ENCODE assay signal across 8 mouse cellular contexts in the genomic region with DNA sequence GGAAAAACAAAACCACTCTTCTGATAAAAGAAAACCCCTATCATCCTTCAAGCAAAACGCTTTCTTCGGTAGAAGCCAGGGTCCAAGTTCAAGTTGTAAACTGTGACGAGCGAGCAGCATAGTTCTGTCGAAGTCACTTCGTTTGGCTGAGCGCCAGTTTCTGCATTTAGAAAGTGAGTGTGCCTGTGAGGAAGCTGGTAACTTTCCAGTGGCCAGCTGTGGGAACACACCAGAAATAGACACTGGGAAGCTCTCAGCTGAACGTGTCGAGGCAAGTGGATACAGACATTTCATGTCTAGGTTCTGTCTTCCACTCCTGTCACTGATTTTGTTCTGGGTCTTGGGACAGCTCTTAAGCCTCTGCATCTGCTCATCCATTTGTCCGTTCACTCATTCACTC. TPM values are rescaled to one million over a fixed set of nuclear protein-coding genes. Genes with fewer than 3 reads are reported as not detected.
DNase-seq lines count a peak whose midpoint lies in the region; ATAC-seq and TF ChIP-seq lines count a peak whose summit lies in the region.

No protein-coding gene starts in this region.

- no peak for TF ChIP-seq POLR2A in limb, embryonic 14.5 days (IDR thresholded peaks at IDR 0.05; ENCODE audit: borderline replicate concordance, extremely low read depth, insufficient read depth, insufficient read length)

- H3K4me2 ChIP-seq in limb, embryonic 14.5 days (replicated peaks; ENCODE audit: low read depth, low read length, severe bottlenecking) = no peak overlapping the region
- H3K4me2 ChIP-seq in heart, postnatal 0 days (ENCODE audit: low read depth, low read length) = peak overlapping the region; percentile 49

- TF ChIP-seq EP300 in heart, postnatal 0 days (IDR thresholded peaks at IDR 0.05; ENCODE audit: low read depth) = peak; percentile 58

- peak; percentile 85 for DNase-seq in limb, embryonic 14.5 days (ENCODE audit: low spot score)
- DNase-seq in limb, embryonic 10.5 days (ENCODE audit: low spot score) = no peak
- peak; percentile 49 for DNase-seq in fat pad, adult 2 months (ENCODE audit: extremely low read depth, low read depth, low spot score)
- DNase-seq in heart, postnatal 0 days (ENCODE audit: low spot score) = peak; percentile 96
- peak; percentile 56 to 62 for DNase-seq in layer of hippocampus, adult 8-10 months (ENCODE audit: low spot score in 2 of 2)
- peak; percentile 87 for DNase-seq in telencephalon, adult 2 months (ENCODE audit: low read depth, low spot score)
- DNase-seq in embryo, embryonic 11 days = no peak

- no peak for TF ChIP-seq CTCF in heart, postnatal 0 days (IDR thresholded peaks at IDR 0.05; ENCODE audit: low read depth)

- 39% methylated on average over 10 of the region's 10 CpGs for WGBS in limb, embryonic 14.5 days
- 87% methylated on average over 10 of the region's 10 CpGs for WGBS in limb, embryonic 10.5 days
- 2% methylated on average over 10 of the region's 10 CpGs for whole genome bisulfite sequencing in heart, postnatal 0 days
- WGBS in macrophage (ENCODE audit: missing documents) = 3% methylated on average over 10 of the region's 10 CpGs

- H3K27ac ChIP-seq in limb, embryonic 14.5 days (replicated peaks; ENCODE audit: low read depth, low read length) = no peak overlapping the region
- no peak overlapping the region for H3K27ac ChIP-seq in limb, embryonic 10.5 days
- peak overlapping the region; percentile 98 for H3K27ac ChIP-seq in heart, postnatal 0 days (ENCODE audit: low read depth)
- H3K27ac ChIP-seq in macrophage = peak overlapping the region; percentile 82

- no peak overlapping the region for H3K9ac ChIP-seq in limb, embryonic 14.5 days (ENCODE audit: low read depth, low read length, severe bottlenecking)
- H3K9ac ChIP-seq in heart, postnatal 0 days (replicated peaks; ENCODE audit: low read depth, low read length) = peak overlapping the region; percentile 55; the same call in 1 of the 2 replicates

- H3K4me3 ChIP-seq in limb, embryonic 14.5 days (replicated peaks; ENCODE audit: low read length) = no peak overlapping the region
- H3K4me3 ChIP-seq in limb, embryonic 10.5 days = no peak overlapping the region
- peak overlapping the region; percentile 17 for H3K4me3 ChIP-seq in heart, postnatal 0 days (ENCODE audit: low read depth, low read length)
- peak overlapping the region; percentile 8; the same call in 1 of the 2 replicates for H3K4me3 ChIP-seq in macrophage (ENCODE audit: inconsistent target)

- H3K36me3 ChIP-seq in limb, embryonic 14.5 days (ENCODE audit: control insufficient read depth, insufficient read depth, low read length) = no peaks in the 10 kb centered on the region
- H3K36me3 ChIP-seq in limb, embryonic 10.5 days = no peaks in the 10 kb centered on the region
- no peaks in the 10 kb centered on the region for H3K36me3 ChIP-seq in heart, postnatal 0 days (replicated peaks; ENCODE audit: control insufficient read depth, insufficient read depth, low read length)
- H3K36me3 ChIP-seq in macrophage (ENCODE audit: inconsistent target) = no peaks in the 10 kb centered on the region

- H3K9me3 ChIP-seq in limb, embryonic 14.5 days (ENCODE audit: control insufficient read depth, low read length) = no peaks in the 10 kb centered on the region
- no peaks in the 10 kb centered on the region for H3K9me3 ChIP-seq in limb, embryonic 10.5 days (replicated peaks)
- H3K9me3 ChIP-seq in heart, postnatal 0 days (replicated peaks; ENCODE audit: control insufficient read depth, low read length) = no peaks in the 10 kb centered on the region

- ATAC-seq in limb, embryonic 14.5 days (ENCODE audit: low FRiP score, low read depth) = peak; percentile 73
- ATAC-seq in heart, postnatal 0 days (ENCODE audit: insufficient read depth, low read depth) = peak; percentile 96

- peaks cover 4% of the 10 kb centered on the region; the same call in 1 of the 2 replicates for H3K4me1 ChIP-seq in limb, embryonic 14.5 days (ENCODE audit: control insufficient read depth, insufficient read depth, low read length)
- H3K4me1 ChIP-seq in limb, embryonic 10.5 days = 0 out of 2 replicates have a peak, but pooled peaks cover under 1% of the 10 kb centered on the region
- peaks cover 18% of the 10 kb centered on the region for H3K4me1 ChIP-seq in heart, postnatal 0 days (ENCODE audit: control insufficient read depth, insufficient read depth)

- H3K27me3 ChIP-seq in limb, embryonic 14.5 days (ENCODE audit: control insufficient read depth, insufficient read depth, low read length) = no peaks in the 10 kb centered on the region
- no peaks in the 10 kb centered on the region for H3K27me3 ChIP-seq in limb, embryonic 10.5 days (ENCODE audit: low read depth, poor library complexity, severe bottlenecking)
- H3K27me3 ChIP-seq in heart, postnatal 0 days (ENCODE audit: control insufficient read depth, insufficient read depth, low read length) = no peaks in the 10 kb centered on the region

- H3K79me2 ChIP-seq in macrophage (ENCODE audit: inconsistent target) = no peaks in the 10 kb centered on the region

RNA-seq across cellular contexts. Expression of gene Ppp1r2, which starts 15.2 kb away (rescaled TPM):
- 30.5 and 40.5 TPM in 2 replicates for polyA plus RNA-seq in limb, embryonic 14.5 days (2012; rRNA removed)
- 77.3 and 77.7 TPM in 2 replicates for polyA plus RNA-seq in limb, embryonic 14.5 days (2014; fragmentation: Nextera tagmentation; extraction: Ambion mirVana)
- 84.6 and 89.8 TPM in 2 replicates for polyA plus RNA-seq in limb, embryonic 10.5 days (2016; fragmentation: Nextera tagmentation; extraction: Ambion mirVana)
- 83.5 and 87.1 TPM in 2 replicates for total RNA-seq in heart, postnatal 0 days (2014; rRNA removed; ENCODE audit: low replicate concordance)
- 114 and 125 TPM in 2 replicates for polyA plus RNA-seq in heart, postnatal 0 days (2015; fragmentation: Nextera tagmentation; extraction: Ambion mirVana)
- 10 to 100 TPM; 87.5 to 93.4 (median 90.2) TPM for total RNA-seq in layer of hippocampus, adult 8-10 months (2022)
- total RNA-seq in macrophage (2018; cell fraction: chromatin; rRNA removed) = 10 to 100 TPM; 16.9 to 45.7 (median 26.0) TPM
- total RNA-seq in macrophage (2018; cell fraction: cytosol; rRNA removed) = 10 to 100 TPM; 40.4 to 69.8 (median 48.5) TPM
- total RNA-seq in macrophage (2018; cell fraction: nucleus; rRNA removed) = 10 to 100 TPM; 20.3 to 48.3 (median 35.3) TPM
- polyA plus RNA-seq in macrophage (2018) = 39.8 to 56.3 TPM (median 54.3 TPM) in 3 replicates

RNA-seq across cellular contexts. Expression of gene Apod, which starts 24.3 kb away (rescaled TPM):
- 29.4 and 40.8 TPM in 2 replicates for polyA plus RNA-seq in limb, embryonic 14.5 days (2012; rRNA removed)
- polyA plus RNA-seq in limb, embryonic 14.5 days (2014; fragmentation: Nextera tagmentation; extraction: Ambion mirVana) = 69.9 and 76.8 TPM in 2 replicates
- polyA plus RNA-seq in limb, embryonic 10.5 days (2016; fragmentation: Nextera tagmentation; extraction: Ambion mirVana) = 5.9 and 6.5 TPM in 2 replicates
- total RNA-seq in heart, postnatal 0 days (2014; rRNA removed; ENCODE audit: low replicate concordance) = not detected in 2 replicates
- 0.51 and 0.75 TPM in 2 replicates for polyA plus RNA-seq in heart, postnatal 0 days (2015; fragmentation: Nextera tagmentation; extraction: Ambion mirVana)
- total RNA-seq in layer of hippocampus, adult 8-10 months (2022) = 100 to 1,000 TPM; 167 to 280 (median 203) TPM
- 1 to 10 TPM in 2 of 26 experiments, not detected in 24; 1.2 to 4.0 TPM for total RNA-seq in macrophage (2018; cell fraction: chromatin; rRNA removed)
- 1 to 10 TPM in 3 of 26 experiments, under 1 TPM in 21, not detected in 2; 0.16 to 2.1 (median 0.59) TPM for total RNA-seq in macrophage (2018; cell fraction: cytosol; rRNA removed)
- 1 to 10 TPM in 7 of 26 experiments, under 1 TPM in 4, not detected in 15; 0.75 to 1.6 (median 1.0) TPM for total RNA-seq in macrophage (2018; cell fraction: nucleus; rRNA removed)
- polyA plus RNA-seq in macrophage (2018) = 0.31 to 0.71 TPM (median 0.42 TPM) in 3 replicates

Comparison
In these comparisons a context has a peak if more than half of its experiments do, and no peak if none do; other contexts are left out.
1. DNase-seq: peak in limb, embryonic 14.5 days (single experiment), fat pad, adult 2 months (single experiment), heart, postnatal 0 days (single experiment), layer of hippocampus, adult 8-10 months (2 of 2) and telencephalon, adult 2 months (single experiment); none in limb, embryonic 10.5 days (single experiment) and embryo, embryonic 11 days (single experiment).
2. H3K27ac ChIP-seq: peak in heart, postnatal 0 days (single experiment) and macrophage (single experiment); none in limb, embryonic 14.5 days (single experiment) and limb, embryonic 10.5 days (single experiment).
3. H3K4me3 ChIP-seq: peak in heart, postnatal 0 days (single experiment) and macrophage (single experiment); none in limb, embryonic 14.5 days (single experiment) and limb, embryonic 10.5 days (single experiment).